Mouse (Mus musculus): ENCODE results near the gene Inhbc. TPM values are rescaled to one million over a fixed set of nuclear protein-coding genes. Genes with fewer than 3 reads are reported as not detected.
A peak's percentile ranks its signal among the peaks of the same experiment; 100 is the strongest.

The Inhbc gene
- total RNA-seq (2021) = not detected
- long read RNA-seq, experiment 1 = 0 reads
- long read RNA-seq, experiment 2, partial matches to known transcripts = 0 of 1 reads
- long read RNA-seq, experiment 2, other reads (novel, unspliced or antisense) = 1 of 1 reads

DNA sequence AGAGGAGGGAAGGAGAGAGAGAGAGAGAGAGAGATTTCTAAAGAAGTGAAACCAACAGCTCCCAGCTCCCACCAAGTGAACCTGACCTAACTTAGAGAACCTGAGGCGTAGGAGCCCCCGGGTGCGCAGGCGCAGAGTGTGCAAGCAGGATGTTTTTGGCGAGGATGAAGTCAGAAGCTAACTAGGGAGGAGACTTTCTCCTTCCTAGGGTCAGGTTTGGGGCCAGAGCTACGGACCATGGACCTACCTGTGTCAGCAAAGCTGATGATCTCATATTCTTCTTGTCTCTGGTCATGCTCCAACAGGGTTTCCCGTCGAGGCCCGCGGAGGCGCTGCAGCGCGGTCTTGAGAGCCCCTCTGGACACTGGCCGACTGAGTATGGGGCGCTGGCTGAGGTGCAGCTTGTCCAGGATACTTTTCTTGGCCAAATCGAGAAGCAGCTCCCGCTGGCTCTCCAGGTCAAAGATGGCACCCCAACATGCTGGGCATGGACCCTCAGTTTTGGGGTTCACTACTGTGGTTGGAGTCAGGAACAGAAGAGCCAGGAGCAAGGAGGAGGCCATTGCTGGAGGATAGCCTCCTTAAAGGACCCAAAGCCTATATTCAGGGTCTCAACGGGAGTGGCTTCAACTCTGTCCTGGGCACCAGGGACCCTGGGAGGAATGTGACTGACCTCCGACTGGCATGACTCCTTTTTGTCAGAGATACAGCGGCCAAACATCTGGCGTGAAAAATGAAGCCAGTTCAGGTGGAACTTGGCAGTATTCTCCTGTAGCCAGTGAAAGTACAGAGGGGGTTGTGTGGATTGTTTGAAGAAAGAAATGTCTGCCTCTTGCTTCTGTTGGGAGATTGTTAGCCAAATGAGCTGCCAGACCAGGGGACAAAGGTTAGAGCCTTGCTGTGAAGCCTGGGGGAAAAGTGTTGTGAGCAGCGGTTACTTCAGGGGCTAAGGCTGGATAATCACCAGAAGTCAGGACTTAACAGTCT is at the start of gene Inhbc:
Gene Inhbc, minus strand, starts transcription at position 598 of the 987 bp plus-strand sequence.
- no peak for DNase-seq (ENCODE audit: low spot score in 2 of 2)

DNA sequence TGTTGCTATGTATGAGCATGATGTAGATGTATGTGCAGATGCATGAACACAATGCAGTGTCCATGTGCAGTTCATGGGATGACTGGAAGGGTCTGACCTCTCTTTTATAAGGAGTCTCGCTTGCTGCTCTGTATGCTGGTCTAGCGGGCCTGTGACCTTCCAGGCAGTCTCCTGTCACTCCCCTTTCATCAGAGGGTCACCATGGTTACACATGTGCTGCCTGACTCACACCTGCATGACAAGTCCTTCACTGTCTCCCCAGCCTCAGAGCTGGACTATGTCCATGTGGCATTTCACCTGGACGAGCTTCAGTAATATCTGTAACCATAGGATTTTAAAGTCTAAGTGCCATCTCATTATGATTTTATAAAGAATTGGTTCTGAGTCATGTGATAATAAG is 43.9 kb upstream of the Inhbc start:
- DNase-seq (ENCODE audit: low spot score in 2 of 2) = no peak

DNA sequence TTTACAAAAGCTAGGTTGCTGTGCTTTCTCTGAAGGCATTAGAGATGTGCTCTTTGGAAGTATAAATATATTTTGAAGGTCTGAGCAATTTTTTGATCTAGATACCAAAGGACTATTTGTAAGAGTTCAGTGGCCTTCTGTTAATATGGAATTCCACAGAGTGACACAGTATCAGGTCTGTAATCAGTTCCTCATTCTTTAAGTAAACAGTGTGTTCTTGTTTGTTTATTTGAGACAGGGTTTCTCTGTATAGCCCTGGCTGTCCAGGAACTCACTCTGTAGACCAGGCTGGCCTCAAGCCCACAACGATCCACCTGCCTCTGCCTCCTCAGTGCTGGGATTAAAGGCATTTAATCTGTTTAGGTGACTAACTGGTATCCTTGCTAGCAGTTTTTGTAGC is 43.4 kb upstream of the Inhbc start:
- DNase-seq (ENCODE audit: low spot score in 2 of 2) = no peak

GRCm38 (mm10) chr10:127412776-127413175 is 42.5 kb upstream of the Inhbc start:
- no peak for DNase-seq (ENCODE audit: low spot score in 2 of 2)

- no peak for DNase-seq (ENCODE audit: low spot score in 2 of 2)
Measured at GRCm38 (mm10) chr10:127412101-127412500, 41.9 kb upstream of the Inhbc start.

DNA sequence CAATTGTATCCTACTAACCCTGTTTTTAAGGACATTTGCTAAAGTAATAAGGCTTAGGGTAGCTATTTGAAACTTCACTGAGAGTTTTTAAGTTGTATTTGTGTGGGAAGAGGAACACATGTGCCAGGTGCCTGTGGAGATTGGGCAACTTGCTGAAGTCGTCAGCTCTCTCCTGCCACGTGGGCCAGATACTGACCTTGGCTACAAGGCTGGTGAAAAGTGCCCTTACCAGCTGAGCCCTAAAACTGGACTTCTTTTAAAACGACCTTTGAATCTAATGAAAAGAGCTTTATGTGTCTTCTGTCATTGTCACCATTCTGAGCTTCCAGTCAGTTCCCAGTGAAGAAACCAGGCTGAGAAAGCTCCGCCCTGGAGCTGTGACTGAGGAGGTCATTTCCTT is 37.2 kb upstream of the Inhbc start:
- no peak for DNase-seq (ENCODE audit: low spot score in 2 of 2)

DNA sequence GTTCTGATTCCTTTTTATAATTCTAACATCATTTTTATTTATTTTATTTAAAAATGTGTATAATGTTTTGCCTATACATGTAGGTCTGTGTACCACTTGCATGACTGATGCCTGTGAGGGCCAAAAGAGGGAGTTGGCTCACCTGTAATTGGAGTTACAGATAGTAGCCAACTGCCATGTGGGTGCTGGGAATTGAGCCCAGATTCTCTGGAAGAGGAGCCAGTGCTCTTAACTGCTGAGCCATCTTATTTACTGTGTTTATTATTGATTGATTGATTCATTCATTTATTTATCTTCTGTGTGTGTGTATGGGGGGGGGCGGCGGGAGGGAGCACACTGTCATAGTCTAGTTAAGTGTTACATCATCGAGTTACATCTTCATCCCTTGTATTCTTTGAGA is 34.5 kb upstream of the Inhbc start:
- DNase-seq (ENCODE audit: low spot score in 2 of 2) = peak in 1 of 2 experiments; percentile 12

DNA sequence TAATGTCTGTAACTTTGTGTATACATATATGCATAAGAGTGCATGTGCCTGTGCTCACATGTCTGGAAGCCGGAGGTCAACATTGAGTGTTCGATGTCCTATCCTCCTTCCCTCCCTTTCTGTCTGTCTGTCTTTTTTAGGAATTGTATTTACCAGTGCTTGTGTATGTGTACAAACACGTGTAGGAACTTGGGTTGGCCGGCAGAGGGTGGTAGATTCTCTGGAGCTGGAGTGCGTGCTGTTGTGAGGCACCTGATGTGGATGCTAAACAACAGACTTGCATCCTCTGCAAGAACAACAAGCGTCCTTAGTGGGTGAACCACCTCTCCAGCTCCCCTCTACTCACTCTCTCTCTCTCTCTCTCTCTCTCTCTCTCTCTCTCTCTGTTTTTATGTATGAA is 21.5 kb upstream of the Inhbc start:
- DNase-seq (ENCODE audit: low spot score in 2 of 2) = no peak

GRCm38 (mm10) chr10:127381743-127382134 is 11.5 kb upstream of the Inhbc start:
- no peak for DNase-seq (ENCODE audit: low spot score in 2 of 2)

- peak; percentile 25 to 26 for DNase-seq (ENCODE audit: low spot score in 2 of 2)
Measured at GRCm38 (mm10) chr10:127380767-127381742, 10.8 kb upstream of the Inhbc start.

DNA sequence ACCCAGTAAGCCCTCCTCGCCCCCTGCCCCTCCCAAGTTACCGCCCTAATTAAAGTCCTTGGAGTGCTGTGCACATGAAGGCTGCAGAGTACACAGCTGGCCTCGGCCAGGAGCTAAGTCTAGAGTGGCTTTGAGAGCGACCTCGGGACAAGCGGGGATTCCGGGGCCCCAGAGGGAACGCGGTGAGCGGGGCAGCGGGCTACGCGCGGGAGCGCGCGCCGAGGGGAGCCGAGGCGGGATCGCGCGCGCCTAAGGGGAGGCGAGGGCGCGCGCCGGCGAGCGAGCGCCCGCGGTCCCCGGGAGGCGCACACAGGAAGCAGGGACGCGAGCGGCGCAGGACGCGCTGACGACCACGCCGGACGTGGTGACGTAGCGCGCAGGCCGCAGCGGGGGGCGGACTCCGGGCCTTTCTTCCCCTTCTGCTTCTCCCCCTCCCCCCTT is 10.0 kb upstream of the Inhbc start, which contains the start of gene R3hdm2:
Gene R3hdm2, plus strand, starts transcription at position 77 of the 441 bp plus-strand sequence.
- DNase-seq (ENCODE audit: low spot score in 2 of 2) = peak; percentile 87 to 93

DNA sequence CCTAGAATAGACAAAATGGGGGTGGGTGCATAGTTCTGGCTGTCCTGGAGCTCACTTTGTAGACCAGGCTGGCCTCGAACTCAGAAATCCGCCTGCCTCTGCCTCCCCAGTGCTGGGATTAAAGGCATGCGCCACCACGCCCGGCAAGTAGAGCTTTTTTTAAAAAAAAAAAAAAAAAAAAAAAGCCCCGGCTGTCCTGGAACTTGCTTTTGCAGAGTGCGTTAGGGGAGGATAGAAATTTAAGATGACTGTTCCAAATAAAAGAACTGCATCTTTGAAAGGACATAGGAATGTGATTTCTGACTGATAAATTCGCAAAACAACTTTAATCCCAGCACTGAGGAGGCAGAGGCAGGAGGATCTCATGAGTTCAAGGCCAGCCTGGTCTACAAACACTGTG is 9.4 kb upstream of the Inhbc start:
- no peak for DNase-seq (ENCODE audit: low spot score in 2 of 2)

GRCm38 (mm10) chr10:127377700-127378099 is 7.5 kb upstream of the Inhbc start:
- DNase-seq (ENCODE audit: low spot score in 2 of 2) = no peak

DNA sequence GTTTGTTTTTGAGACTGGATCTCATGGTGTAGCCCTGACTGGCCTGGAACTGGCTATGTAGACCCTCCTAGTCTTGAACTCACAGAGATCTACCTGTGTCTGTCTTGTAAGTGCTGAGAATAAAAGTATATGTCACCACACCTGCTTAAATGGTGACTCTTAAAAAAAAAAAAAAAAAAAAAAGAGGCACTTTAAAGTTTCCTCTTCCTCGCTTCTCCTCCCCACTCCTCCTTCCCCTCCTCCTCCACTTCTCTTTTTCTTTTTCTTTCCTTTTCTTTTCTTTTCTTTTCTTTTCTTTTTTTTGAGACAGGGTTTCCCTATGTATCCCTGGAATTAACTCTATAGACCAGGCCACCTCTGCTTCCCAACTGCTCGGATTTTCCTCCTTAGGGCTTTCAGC is 792 bp upstream of the Inhbc start:
- DNase-seq (ENCODE audit: low spot score in 2 of 2) = no peak

GRCm38 (mm10) chr10:127368273-127368672 is 2.0 kb downstream of the Inhbc start:
- no peak for DNase-seq (ENCODE audit: low spot score in 2 of 2)

DNA sequence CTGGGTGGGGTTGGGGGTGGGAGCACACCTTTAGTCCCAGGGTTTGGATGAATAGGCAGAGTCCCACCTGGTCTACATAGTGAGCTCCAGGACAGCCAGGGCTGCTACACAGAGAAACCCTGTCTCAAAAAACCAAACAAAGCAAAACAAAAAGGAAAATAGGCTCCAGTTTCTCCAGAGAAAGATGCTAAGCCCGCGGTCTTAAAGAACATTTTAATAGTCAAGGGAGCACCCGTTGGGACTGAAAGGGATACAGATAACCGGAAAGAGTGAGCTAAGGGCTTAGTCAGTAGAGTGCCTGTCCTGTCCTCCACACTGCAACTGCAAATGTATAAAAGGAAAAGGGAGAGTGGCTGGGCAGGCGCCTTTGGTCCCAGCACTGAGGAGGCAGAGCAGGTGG is 3.1 kb downstream of the Inhbc start:
- no peak for DNase-seq (ENCODE audit: low spot score in 2 of 2)

DNA sequence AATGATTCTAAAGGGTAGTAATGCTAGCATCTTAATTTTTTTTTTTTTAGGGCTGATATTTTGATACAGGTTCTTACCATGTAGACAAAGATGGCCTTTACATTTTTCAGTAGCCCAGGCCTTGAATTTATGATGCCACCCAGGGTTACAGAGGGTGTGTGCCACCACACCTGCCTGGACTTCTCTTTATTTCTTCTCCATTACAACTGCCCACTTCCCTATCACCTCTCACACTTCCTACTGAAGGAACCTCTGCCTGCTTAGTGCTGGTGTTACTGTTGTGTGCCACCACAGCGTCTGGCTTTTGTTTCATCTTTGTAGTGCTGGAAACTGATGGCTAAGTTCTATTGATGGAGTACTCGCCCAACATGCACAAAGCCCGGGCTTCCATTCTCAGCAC is 9.5 kb downstream of the Inhbc start:
- DNase-seq (ENCODE audit: low spot score in 2 of 2) = no peak

DNA sequence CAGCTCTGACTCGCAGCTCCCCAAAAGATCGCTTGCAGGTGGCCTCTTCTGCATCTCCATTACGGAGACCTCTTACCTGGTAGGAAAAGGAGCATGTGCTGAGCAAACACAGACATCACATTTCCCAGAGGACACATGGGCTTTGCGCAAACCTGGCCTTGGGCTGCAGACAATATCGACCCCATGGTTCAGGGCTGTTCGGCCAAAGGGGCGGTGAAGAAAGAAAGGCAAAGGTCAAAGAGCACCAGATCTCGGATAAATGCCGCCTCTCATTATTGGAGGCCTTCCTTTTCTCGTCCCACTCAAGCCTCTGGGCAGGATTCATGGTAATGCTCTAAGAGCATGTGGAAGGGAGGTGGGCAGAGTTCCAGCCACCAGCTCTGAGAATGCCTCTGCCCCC is 14.9 kb downstream of the Inhbc start:
- no peak for DNase-seq (ENCODE audit: low spot score in 2 of 2)

DNA sequence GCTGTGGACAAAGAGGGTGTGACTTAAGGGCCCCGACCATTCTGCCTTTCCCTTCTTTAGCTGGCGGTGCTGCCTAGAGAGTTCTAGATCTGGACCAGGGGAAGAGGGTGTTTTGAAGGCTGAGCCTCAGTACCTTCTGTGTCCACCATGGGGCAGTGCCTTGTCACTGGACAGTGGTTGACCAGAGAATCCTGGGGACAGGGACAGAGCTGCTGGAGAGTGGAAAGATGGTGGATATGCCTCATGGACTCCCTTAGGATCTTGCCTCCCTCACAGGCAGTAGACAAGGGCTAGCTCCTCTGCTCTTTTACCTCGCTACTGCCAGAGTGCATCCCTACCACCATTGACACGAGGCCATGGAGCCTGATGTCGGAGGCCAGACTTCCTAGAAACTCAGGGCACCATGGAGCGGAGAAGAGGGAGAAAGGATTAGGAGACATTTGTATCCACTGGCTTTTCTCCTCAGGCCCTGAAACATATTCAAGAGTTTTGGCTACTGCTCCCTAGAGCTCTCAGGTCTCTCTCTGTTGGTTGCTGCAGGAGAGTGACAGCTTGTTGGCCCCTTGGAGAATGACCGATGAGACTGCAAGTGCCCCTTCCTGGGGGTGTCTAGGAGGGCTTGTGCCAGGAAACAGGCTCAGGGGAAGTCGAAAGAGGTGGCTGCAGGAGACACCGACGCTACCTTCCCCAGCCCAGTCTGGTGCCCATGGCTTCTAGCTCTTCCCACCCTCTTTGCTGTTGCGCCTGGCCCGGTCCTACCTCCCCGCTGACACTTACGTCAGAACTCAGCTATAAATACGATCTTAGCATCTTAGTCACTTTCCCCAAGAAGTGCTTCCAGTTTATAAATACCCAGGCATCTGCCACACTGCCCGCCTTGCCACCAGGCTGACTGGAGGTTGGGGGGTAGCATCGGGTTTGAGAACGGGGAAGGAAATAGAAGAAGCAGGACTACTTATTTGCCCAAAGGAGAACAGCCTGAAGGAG is 16.0 kb downstream of the Inhbc start, which contains the start of gene Inhbe:
Gene Inhbe, minus strand, starts transcription at position 503 of the 987 bp plus-strand sequence.
- peak in 1 of 2 experiments; percentile 37 for DNase-seq (ENCODE audit: low spot score in 2 of 2)

DNA sequence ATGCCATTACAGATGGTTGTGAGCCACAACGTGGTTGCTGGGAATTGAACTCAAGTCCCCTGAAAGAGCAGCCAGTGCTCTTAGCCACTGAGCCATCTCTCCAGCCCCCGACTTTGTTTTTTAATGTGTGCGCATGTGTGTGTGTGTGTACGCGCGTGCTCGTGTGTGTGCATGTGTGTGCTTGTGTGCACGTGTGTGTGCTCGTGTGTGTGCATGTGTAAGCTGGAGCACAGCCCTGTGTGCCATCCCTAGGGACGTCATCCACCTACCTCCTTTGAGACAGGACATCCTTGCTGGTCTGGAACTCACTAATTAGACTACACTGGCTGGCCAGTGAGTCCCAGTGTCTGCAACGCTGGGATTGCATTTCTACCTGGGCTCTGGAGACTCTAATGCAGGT is 17.5 kb downstream of the Inhbc start:
- DNase-seq (ENCODE audit: low spot score in 2 of 2) = no peak

All from layer of hippocampus, postnatal 14 days (tissue).